Mouse (Mus musculus): ENCODE measurements around the gene Zfr2.
A peak's percentile ranks its signal among the peaks of the same experiment; 100 is the strongest.

Gene Zfr2

DNA sequence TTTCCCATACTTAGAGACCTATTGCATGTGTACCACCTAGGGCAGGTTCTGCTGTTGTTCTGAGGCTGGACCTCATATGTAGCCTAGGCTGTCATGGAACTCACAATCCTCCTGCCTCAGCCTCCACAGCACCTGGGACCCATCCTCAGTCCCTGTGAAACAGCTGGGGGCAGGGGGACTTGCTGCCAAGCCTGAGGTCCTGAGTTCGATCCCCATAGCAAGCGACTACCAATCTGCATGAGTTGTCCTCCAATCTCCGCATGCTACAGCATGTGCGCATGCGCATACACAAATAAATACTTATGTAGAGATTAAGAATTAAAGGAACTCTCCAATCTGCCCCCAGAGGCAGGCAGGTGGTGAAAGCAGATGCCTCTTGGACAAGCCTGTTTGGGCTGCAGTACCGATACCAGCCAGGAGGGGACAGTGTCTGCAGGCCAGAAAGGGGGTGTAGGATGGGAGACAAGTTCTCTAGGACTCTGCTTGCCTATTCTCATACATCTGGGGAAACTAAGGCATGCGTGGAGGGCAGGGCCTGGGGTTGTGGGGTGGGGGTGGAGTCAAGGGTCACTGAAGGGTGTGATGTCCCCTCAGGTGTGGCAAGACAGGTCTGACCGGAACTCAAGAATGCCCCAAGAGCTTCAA, 54.7 kb downstream of the Zfr2 start:
- DNase-seq (ENCODE audit: low spot score), result no peak

DNA sequence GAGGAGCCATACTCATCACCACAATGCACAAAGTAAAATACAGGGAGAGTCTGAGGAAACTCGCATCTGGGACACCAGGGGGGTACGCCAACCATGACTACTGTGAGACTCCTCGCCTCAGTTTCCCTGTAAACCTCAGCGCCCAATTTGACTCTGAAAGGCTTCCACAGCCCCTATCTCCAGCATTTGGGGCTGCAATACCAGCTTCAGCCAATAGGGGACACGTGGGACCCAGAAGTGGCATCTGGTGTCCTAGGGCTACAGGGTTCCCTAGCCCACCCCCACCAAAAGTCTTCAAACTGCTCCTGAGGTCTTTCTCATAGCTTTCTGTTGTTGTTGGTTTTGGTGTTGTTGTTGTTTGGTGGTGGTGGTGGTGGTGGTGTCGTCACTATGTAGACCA, 55.6 kb downstream of the Zfr2 start:
- DNase-seq (ENCODE audit: low spot score), result no peak

- no peak for DNase-seq (ENCODE audit: low spot score)
These were observed 56.3 kb downstream of the Zfr2 start for GRCm38 (mm10) chr10:81289278-81289677.

DNA sequence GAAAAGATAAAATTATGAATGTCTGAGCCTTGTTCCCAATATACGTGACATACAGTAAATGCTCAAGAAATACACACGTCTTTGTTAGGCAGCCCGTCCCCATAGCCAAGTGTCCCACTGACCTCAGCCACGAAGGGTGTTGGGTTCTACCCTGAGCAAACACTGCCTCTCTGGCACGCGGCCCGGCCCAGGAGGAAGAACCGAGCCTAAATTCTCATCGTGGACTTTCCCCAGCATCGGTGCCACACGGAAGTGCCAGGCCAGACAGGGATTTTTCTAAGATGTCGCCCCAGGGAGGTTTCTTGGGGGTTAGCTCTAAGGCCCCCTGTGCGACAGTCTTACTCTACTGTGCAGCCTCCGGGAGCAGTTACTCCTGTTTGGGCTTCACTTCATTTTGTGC, 56.9 kb downstream of the Zfr2 start:
- no peak for DNase-seq (ENCODE audit: low spot score)

DNA sequence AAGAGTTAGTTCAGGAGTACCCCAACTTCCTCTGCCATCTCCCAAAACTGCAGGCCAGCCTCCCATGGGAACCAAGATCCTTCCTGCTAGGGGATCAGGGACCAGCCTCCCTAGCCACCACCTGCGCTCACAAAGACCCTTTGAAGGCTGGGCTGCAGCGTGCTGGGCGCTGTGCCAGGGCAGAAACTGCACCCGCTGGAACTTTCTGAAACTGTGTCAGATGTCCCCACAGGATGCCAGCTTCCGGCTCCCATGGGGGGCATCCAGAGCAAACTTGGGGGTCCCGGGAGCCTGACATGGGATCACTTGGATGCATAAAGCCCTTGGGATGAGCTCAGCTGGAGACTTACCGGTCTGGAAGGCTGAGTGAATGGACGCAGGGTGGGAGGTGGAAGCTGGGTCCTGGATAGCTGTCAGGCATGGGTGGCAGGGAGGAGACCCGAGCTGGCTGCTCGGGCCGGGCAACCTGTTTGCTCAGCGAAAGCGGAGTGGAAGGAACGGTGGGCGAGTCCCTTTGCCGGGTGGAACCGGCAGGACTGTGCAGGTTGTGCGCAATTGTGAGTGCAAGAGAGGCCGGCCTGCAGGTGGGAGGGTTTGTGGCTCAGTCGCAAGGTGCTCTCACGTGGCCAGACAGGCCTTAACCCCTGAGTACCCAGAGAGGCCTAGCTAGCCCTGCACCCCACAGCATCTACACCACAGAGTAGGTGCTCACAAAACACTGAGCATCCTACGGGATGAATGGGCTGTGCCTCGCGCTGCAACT, 57.9 kb downstream of the Zfr2 start:
- DNase-seq (ENCODE audit: low spot score), result no peak

DNA sequence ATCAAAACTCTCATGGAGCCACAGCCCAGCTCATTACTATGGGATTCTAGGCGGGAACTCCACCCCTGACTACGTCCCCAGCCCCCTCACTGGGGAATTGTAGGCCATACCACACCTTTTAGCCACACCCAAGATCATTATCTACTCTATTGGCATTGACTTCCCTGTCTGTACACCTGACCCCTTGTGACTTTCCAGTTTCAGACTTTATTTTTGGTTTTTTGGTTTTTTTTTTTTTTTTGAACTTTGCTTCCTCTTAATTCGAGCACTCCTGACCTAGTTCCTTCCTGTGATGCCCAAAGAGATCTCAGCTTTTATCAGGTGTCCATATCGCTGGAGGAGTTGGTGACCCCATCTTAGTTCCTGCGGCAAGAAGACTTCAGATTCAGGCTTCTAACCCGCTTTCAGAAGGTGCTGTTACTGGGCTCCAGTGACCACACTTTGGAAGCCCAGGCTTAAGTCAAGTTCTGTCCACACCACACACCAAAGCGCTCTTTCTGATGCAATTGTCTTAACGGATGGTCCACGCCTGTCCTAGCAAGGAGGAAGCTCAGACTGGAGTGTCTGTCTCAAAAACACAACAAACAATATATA, 58.7 kb downstream of the Zfr2 start, which contains the start of gene Tjp3:
Gene Tjp3 (minus strand): TSS at position 71 of the 594 bp plus-strand sequence.
- no peak for DNase-seq (ENCODE audit: low spot score)

DNA sequence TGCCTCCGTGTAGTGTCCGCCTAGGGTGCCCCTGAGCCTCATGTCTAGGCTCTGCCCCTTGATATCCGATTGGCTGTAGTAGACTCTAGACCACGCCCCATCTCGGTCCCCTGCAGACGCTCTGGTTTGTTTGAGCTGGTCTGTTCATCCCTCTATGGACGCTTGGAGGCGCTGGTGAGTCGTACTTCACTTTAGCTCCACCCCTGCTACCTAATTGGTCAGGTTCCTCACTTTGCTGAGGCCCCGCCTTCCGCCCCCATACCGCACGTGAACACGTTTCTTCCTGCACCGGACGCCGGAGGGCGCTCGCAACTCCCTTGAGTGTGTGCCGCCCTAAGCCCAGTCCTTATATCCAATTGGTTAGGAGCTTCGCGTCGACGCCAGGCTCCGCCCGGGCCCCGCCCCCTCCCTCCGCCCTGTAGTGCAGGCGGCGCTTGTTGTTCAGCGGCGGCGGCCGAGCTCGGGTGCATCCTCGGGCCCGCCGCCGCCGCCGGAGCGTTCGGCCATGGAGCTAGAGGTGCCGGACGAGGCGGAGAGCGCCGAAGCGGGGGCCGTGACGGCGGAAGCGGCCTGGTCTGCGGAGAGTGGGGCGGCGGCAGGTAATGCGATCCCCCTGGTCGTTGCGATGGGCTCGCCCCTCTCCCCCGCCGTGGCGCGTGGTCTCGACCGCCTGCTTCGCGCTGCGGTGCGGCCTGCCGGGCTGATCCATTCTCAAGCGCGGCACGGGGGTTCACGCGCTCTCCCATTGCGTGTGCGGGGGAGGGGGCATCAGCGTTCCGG, 59.8 kb downstream of the Zfr2 start, which contains the start of gene Pip5k1c:
Gene Pip5k1c (plus strand): TSS at position 410 of the 780 bp plus-strand sequence.
- peak; percentile 90 for DNase-seq (ENCODE audit: low spot score)

- DNase-seq (ENCODE audit: low spot score), result no peak
These were observed 60.5 kb downstream of the Zfr2 start for GRCm38 (mm10) chr10:81293334-81294030.

DNA sequence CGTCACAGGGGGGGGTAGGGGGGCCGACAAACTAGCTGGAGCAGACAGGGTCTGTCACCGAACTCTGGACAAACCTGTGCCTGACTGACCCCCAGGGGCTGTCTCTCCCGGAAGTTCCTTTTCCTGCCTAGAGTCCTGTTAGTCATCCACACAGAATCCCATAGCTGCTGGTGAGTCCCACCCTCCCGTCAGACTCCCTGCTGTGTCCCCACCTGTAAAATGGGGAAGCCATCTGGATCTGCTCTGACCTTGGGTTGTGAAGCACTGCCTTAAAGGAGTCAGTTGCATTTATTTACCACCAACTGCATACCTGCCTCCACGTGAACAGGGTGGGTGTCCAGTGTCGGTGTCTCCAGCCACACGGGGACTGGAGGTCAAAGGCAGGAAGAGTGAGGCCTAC, 61.5 kb downstream of the Zfr2 start:
- no peak for DNase-seq (ENCODE audit: low spot score)

DNA sequence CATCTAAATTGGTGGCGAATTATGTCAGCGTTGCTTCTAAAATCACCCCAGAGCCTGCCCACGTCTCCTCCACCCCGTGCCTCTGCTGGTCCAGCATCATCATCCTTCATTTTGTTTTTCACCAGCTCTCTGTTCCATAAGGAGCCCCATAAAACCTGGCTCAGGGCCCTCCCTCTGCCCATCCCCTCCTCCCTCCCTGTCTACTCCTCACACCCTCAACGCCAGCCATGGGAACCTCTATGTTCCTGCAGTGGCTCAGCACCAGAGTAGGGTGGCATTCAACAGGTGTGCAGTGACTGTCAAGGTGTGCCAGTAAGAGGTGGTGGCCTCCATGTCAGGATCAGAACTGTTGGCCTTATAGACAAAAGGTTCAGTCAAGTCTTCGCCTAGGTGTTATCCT, 62.2 kb downstream of the Zfr2 start:
- DNase-seq (ENCODE audit: low spot score), result no peak

GRCm38 (mm10) chr10:81297246-81297645, 64.3 kb downstream of the Zfr2 start:
- no peak for DNase-seq (ENCODE audit: low spot score)

- DNase-seq (ENCODE audit: low spot score), result no peak
These were observed 64.9 kb downstream of the Zfr2 start for GRCm38 (mm10) chr10:81297845-81298244.

DNA sequence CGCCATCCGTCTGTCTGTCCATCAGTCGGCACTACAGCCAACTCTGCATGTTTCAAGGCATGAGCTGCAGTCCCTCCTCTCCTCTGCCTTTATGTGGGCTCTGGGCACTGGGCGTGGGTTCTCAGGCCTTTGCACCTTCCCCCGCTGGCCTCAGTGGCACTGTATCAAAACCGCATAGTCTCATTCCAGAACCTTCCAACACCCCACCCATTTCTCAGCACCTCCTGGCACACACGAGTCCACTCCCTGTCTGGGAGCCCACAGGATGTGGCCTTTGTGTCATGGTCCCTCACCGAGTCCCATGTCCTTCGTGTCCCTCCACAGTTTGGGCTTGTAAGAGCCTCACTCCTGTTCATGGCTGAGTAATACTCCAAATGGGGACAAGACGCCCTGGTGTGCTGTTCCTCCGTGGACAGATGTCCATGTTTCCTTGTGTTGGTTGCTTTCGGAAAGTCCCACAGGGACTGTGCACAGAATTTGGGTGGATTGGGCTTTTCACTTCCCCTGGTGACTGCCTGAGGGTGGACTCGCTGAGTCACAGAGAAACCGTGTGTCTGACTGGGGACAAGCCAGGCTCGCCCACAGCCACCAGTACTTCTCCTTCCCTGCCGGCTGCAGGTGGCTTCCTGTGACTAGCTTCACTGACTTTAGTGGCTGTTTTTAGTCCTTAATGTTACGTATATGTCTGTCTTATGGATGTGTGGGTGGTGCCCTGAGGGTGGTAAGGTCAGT, 65.6 kb downstream of the Zfr2 start:
- no peak for DNase-seq (ENCODE audit: low spot score)

GRCm38 (mm10) chr10:81299585-81300351, 66.8 kb downstream of the Zfr2 start:
- DNase-seq (ENCODE audit: low spot score), result no peak

- DNase-seq (ENCODE audit: low spot score), result no peak
These were observed 67.5 kb downstream of the Zfr2 start for GRCm38 (mm10) chr10:81300352-81300907.

GRCm38 (mm10) chr10:81301321-81301720, 68.4 kb downstream of the Zfr2 start:
- no peak for DNase-seq (ENCODE audit: low spot score)
